Mouse (Mus musculus) heart, postnatal 0 days (tissue): ENCODE measurements around the gene Cecr2.

Source experiments
- CTCF ChIP-seq: IDR thresholded peaks from 2 replicates; pipeline ENCODE4 v1.5.1; 2016; ENCODE audit warnings: antibody characterized with exemption, control low read depth, low read depth
- EP300 ChIP-seq: IDR thresholded peaks from 2 replicates; pipeline ENCODE4 v1.6.1; 2016; ENCODE audit warnings: antibody characterized with exemption, low read depth

DNA sequence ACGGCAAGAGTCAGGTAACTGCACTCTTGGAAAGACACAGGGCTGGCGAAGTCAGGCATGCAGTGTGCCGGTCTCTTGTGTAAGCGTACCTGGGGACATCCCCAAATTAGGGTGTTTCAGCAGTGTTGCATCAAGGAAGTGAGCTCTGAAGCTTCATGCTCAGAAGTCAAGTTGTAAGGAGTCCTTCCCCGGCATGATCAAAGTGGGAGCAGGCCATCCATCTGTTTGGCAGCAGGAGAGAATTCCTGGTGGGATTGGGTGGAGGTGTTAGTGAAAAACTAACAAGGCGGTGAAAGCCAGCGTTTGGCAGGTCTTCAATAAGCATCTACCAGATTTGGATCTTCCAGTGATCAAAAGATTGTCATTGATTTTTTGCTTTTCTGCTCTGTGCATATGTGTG lies 7.3 kb upstream of the Cecr2 start:
- TF ChIP-seq EP300 (no peak), CTCF (no peak)
